Mouse (Mus musculus) CH12.LX (cell line): ENCODE measurements around the gene Ncf2. TPM values are rescaled to one million over a fixed set of nuclear protein-coding genes. Genes with fewer than 3 reads are reported as not detected.

Experiments
- DNase-seq: peaks from one replicate; pipeline ENCODE4 v3.0.0-alpha.2; 2013; ENCODE audit errors: extremely low read depth
- H3K27ac ChIP-seq: 2 replicates; pipeline ENCODE4 v1.5.1; 2012; ENCODE audit warnings: low read depth, mild to moderate bottlenecking, control low read depth, moderate library complexity; ENCODE audit not compliant: insufficient read depth
- H3K27me3 ChIP-seq: replicated peaks from 2 replicates; pipeline ENCODE3; 2012; ENCODE audit warnings: inconsistent platforms
- H3K36me3 ChIP-seq, 2 experiments: replicated peaks in 1 of 2; 2 replicates each; pipeline versions ENCODE3 to v1.6.1; 2012; ENCODE audit warnings: inconsistent platforms in 1 of 2, low read length in 1 of 2, mild to moderate bottlenecking in 1 of 2, mixed read lengths in 1 of 2, moderate library complexity in 1 of 2; ENCODE audit not compliant: control insufficient read depth in 1 of 2, insufficient read depth in 1 of 2
- H3K4me1 ChIP-seq, 2 experiments: 2 replicates each; pipeline ENCODE4 v1.6.1; 2012; ENCODE audit warnings: inconsistent platforms in 1 of 2, moderate library complexity in 1 of 2; ENCODE audit not compliant: insufficient read depth in 2 of 2, control insufficient read depth in 1 of 2
- H3K4me2 ChIP-seq: 2 replicates; pipeline ENCODE4 v1.6.1; 2012; ENCODE audit warnings: low read depth, mild to moderate bottlenecking, control low read depth; ENCODE audit not compliant: poor library complexity, insufficient read depth, severe bottlenecking
- H3K4me3 ChIP-seq, 3 experiments: fragments of 150-350 bp in 1 of 3; sonication (generic) in 1 of 3; replicated peaks in 1 of 3; 2 replicates each; pipeline versions ENCODE3 to v1.5.1; 2011 to 2012; ENCODE audit warnings: low read depth in 2 of 3, low read length in 2 of 3, mild to moderate bottlenecking in 2 of 3, moderate library complexity in 2 of 3, control low read depth in 1 of 3, improper control_type of control experiment in 1 of 3, inconsistent platforms in 1 of 3, mixed read lengths in 1 of 3; ENCODE audit not compliant: poor library complexity in 1 of 3
- H3K79me2 ChIP-seq: replicated peaks from 2 replicates; pipeline ENCODE4 v1.6.1; 2012; ENCODE audit warnings: mild to moderate bottlenecking, moderate library complexity; ENCODE audit not compliant: control insufficient read depth, poor library complexity, insufficient read depth, severe bottlenecking; ENCODE audit errors: extremely low read depth
- H3K9ac ChIP-seq: 2 replicates; pipeline ENCODE4 v1.6.1; 2012; ENCODE audit warnings: low read depth, mild to moderate bottlenecking, control low read depth, moderate library complexity; ENCODE audit not compliant: insufficient read depth
- H3K9me3 ChIP-seq: replicated peaks from 2 replicates; pipeline ENCODE3; 2012; ENCODE audit warnings: low read length, inconsistent platforms, mixed read lengths
- BHLHE40 ChIP-seq: IDR thresholded peaks from 2 replicates; pipeline ENCODE4 v1.6.1; 2011; ENCODE audit warnings: mild to moderate bottlenecking, low read depth, low read length, improper control_type of control experiment
- CHD1 ChIP-seq: IDR thresholded peaks from 2 replicates; pipeline ENCODE4 v1.6.1; 2012; ENCODE audit warnings: low read depth, low read length, improper control_type of control experiment, inconsistent platforms
- CHD2 ChIP-seq: IDR thresholded peaks from 2 replicates; pipeline ENCODE4 v1.6.1; 2011; ENCODE audit warnings: low read length, improper control_type of control experiment
- CTCF ChIP-seq, 2 experiments: IDR thresholded peaks in 1 of 2; conservative IDR thresholded peaks in 1 of 2; 2 replicates each; pipeline ENCODE4 v1.5.1; 2011 to 2012; ENCODE audit warnings: low read depth in 2 of 2, low read length in 2 of 2, improper control_type of control experiment in 1 of 2, inconsistent platforms in 1 of 2, mild to moderate bottlenecking in 1 of 2, moderate library complexity in 1 of 2
- EP300 ChIP-seq: IDR thresholded peaks from 2 replicates; pipeline ENCODE4 v1.6.1; 2011; ENCODE audit warnings: low read length, improper control_type of control experiment
- HCFC1 ChIP-seq: IDR thresholded peaks from 2 replicates; pipeline ENCODE4 v1.6.1; 2012; ENCODE audit warnings: low read depth, mild to moderate bottlenecking, inconsistent platforms, low read length, improper control_type of control experiment
- JUN ChIP-seq: IDR thresholded peaks from 2 replicates; pipeline ENCODE4 v1.6.1; 2011; ENCODE audit warnings: low read depth, mild to moderate bottlenecking, low read length, improper control_type of control experiment, moderate library complexity; ENCODE audit not compliant: insufficient read depth
- MAFK ChIP-seq: IDR thresholded peaks from 2 replicates; pipeline ENCODE4 v1.6.1; 2011; ENCODE audit warnings: low read length, improper control_type of control experiment; ENCODE audit not compliant: insufficient replicate concordance
- MXI1 ChIP-seq: IDR thresholded peaks from 2 replicates; pipeline ENCODE4 v1.6.1; 2011; ENCODE audit warnings: mild to moderate bottlenecking, low read depth, low read length, improper control_type of control experiment
- MYC ChIP-seq: IDR thresholded peaks from 2 replicates; pipeline ENCODE4 v1.6.1; 2011; ENCODE audit warnings: low read depth, mild to moderate bottlenecking, improper control_type of control experiment, low read length
- NELFE ChIP-seq: IDR thresholded peaks from 2 replicates; pipeline ENCODE4 v1.6.1; 2011; ENCODE audit warnings: low read depth, low read length, improper control_type of control experiment
- POLR2A ChIP-seq: IDR thresholded peaks from 2 replicates; pipeline ENCODE4 v1.6.1; 2011; ENCODE audit warnings: low read depth, mild to moderate bottlenecking, improper control_type of control experiment, low read length
- RCOR1 ChIP-seq: conservative IDR thresholded peaks from 2 replicates; pipeline ENCODE4 v1.6.1; 2012; ENCODE audit warnings: low read depth, mild to moderate bottlenecking, inconsistent platforms, low read length, improper control_type of control experiment
- TCF12 ChIP-seq: IDR thresholded peaks from 2 replicates; pipeline ENCODE4 v1.6.1; 2014; ENCODE audit warnings: low read depth, mild to moderate bottlenecking, inconsistent platforms, low read length, improper control_type of control experiment
- UBTF ChIP-seq: IDR thresholded peaks from 2 replicates; pipeline ENCODE4 v1.6.1; 2012; ENCODE audit warnings: low read depth, mild to moderate bottlenecking, inconsistent platforms, low read length, improper control_type of control experiment, moderate library complexity
- USF2 ChIP-seq: conservative IDR thresholded peaks from 2 replicates; pipeline ENCODE4 v1.6.1; 2011; ENCODE audit warnings: low read depth, low read length, improper control_type of control experiment
- ZC3H11A ChIP-seq: IDR thresholded peaks from 2 replicates; pipeline ENCODE4 v1.6.1; 2012; ENCODE audit warnings: low read depth, mild to moderate bottlenecking, inconsistent platforms, low read length, improper control_type of control experiment
- ZKSCAN1 ChIP-seq: IDR thresholded peaks from 2 replicates; pipeline ENCODE4 v1.6.1; 2012; ENCODE audit warnings: low read depth, inconsistent platforms, low read length, improper control_type of control experiment, borderline replicate concordance
- ZMIZ1 ChIP-seq: IDR thresholded peaks from 2 replicates; pipeline ENCODE4 v1.6.1; 2012; ENCODE audit warnings: low read depth, mild to moderate bottlenecking, inconsistent platforms, low read length, improper control_type of control experiment
- ZNF384 ChIP-seq: IDR thresholded peaks from 2 replicates; pipeline ENCODE4 v1.6.1; 2012; ENCODE audit warnings: low read depth, low read length, improper control_type of control experiment, inconsistent platforms
- dilution Hi-C: fragments of 300-500 bp; cut with MboI; formaldehyde crosslinking; loops from 2 replicates; pipeline ENCODE4 v1.14.3; 2020; ENCODE audit warnings: low sequenced_read_pairs; ENCODE audit not compliant: extremely low pct_unique_long_range_greater_than_20kb, extremely low pct_ligation_motif_present
- in situ Hi-C: fragments of 300-500 bp; cut with MboI; formaldehyde crosslinking; loops from 3 replicates; pipeline ENCODE4 v1.14.3; 2019; ENCODE audit warnings: low sequenced_read_pairs, low pct_ligation_motif_present, low pct_unique_long_range_greater_than_20kb, mixed read lengths
- polyA plus RNA-seq: library from polyadenylated mRNA; unstranded; fragments of >175 nt; gene quantifications from 2 replicates; pipeline ENCODE4 v1.2.1, GENCODE M21; 2012; ENCODE audit warnings: low read depth; ENCODE audit not compliant: insufficient read length
- total RNA-seq, 2 experiments: library from RNA; depleted of rRNA; stranded (reverse); fragments of 300-350 nt in 1 of 2; fragments of >200 nt in 1 of 2; gene quantifications; 2 replicates each; pipeline ENCODE4 v1.2.3; 2012 to 2014

Gene Ncf2
- total and polyA plus RNA-seq, 3 experiments = 82.6 to 89.9 (median 89.2) TPM

DNA sequence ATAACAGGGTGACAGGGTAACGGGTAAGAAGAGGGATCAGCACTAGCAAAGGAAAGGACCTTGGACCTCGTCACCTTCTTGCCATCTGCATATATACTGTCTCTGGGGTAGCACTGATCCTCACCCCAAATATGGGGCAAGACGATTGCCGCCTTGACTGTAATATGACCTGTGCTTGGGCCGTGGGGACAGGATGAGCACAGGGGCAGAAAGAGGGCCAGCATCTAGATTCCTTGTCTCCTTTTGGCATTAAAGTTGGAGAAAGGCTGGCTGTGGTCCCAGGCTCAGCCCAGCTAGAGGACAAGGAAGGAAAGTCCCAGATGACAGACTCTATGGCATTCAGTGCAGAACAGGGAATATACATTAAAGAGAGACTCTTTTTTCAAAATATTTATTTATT, 26.5 kb downstream of the Ncf2 start:
- no peak overlapping the region for H3K4me2 ChIP-seq
- no peak for DNase-seq
- TF ChIP-seq EP300 (no peak), POLR2A (no peak), ZKSCAN1 (no peak)
- no peak overlapping the region for H3K9ac ChIP-seq
- no peak overlapping the region for H3K27ac ChIP-seq
- H3K79me2 ChIP-seq = no peaks in the 10 kb centered on the region
- H3K36me3 ChIP-seq = peaks cover 73 to 88% of the 10 kb centered on the region in 2 experiments
- H3K27me3 ChIP-seq = no peaks in the 10 kb centered on the region
- H3K4me3 ChIP-seq = no peak overlapping the region
- peaks cover 3% of the 10 kb centered on the region for H3K9me3 ChIP-seq
- peaks cover 14 to 25% of the 10 kb centered on the region in 2 experiments for H3K4me1 ChIP-seq
- in situ Hi-C loops = no loop called here
- dilution Hi-C loops = no loop called here

DNA sequence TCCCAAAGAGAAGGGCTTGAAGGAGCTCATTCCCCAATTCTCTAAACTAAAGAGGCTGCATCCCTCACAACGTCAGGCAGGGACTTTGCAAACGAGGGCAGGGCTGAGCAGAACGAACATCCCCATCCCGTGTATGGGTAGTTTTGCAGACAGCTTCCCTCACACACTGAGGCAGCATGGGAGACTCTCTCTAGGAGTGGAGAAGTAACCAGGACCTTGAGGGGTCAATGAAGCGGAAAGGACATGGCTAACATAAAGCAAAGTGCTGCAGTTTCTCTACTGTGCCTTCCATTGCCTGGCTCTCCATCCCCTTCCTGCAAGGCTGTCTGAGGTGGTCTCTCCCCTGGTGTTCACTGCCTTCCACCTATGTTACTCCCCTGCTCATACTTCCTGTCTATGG, 28.2 kb downstream of the Ncf2 start:
- in situ Hi-C loops = no loop called here

DNA sequence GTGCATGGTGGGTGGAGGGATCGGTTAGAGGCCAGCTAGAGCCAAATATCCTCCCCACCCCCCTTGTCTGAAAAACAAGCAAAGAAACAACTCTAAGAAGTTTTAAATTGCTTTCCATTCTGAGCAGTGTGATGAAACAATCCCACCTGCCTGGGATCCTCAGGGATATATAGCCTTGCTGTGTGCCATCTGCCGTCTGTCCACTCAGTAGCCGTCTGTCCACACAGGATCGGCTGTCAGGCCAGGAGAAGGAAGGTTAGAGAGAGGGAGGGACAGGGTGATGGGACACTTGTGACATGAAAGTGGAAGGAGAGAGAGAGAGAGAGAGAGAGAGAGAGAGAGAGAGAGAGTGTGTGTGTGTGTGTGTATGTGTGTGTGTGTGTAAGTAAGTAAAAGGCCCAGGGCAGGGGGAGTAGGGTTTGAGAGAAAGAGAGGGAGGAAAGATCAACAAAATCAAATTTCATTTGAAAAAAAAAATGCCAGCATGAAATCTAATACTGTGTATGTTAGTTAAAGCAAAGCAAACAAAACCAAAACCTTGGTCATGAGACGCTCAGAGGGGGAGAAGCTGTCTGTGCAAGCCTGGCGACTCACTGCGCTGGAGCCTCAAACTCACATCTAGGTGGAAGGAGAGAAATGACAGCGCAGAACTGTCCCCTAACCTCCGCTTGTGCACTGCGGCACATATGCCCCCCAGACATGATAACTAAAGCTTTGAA, 28.8 kb downstream of the Ncf2 start:
- Histone ChIP-seq H3K9ac (no peak overlapping the region), H3K36me3 (peaks cover 60 to 88% of the 10 kb centered on the region in 2 experiments), H3K9me3 (no peaks in the 10 kb centered on the region), H3K4me3 (no peak overlapping the region), H3K27ac (no peak overlapping the region), H3K4me2 (no peak overlapping the region), H3K79me2 (no peaks in the 10 kb centered on the region), H3K27me3 (no peaks in the 10 kb centered on the region), H3K4me1 (peaks cover 31 to 45% of the 10 kb centered on the region in 2 experiments)
- TF ChIP-seq MAFK = no peak
- no peak for TF ChIP-seq CHD1
- no peak for TF ChIP-seq USF2
- no peak for TF ChIP-seq MYC
- TF ChIP-seq TCF12 = no peak
- TF ChIP-seq POLR2A = no peak
- no peak for TF ChIP-seq ZNF384
- TF ChIP-seq ZMIZ1 = no peak
- TF ChIP-seq CTCF (conservative IDR thresholded peaks at IDR 0.05 in 1 of 2, IDR thresholded peaks at IDR 0.05 in 1 of 2; ENCODE audit: low read depth in 2 of 2, low read length in 2 of 2) = no peak
- no peak for TF ChIP-seq JUN
- no peak for TF ChIP-seq RCOR1
- TF ChIP-seq MXI1 = no peak
- TF ChIP-seq CHD2 = no peak
- TF ChIP-seq BHLHE40 = no peak
- no peak for TF ChIP-seq ZC3H11A
- TF ChIP-seq HCFC1 = no peak
- no peak for TF ChIP-seq UBTF
- no peak for TF ChIP-seq NELFE
- dilution Hi-C loops = no loop called here
- in situ Hi-C loops = no loop called here
- DNase-seq = no peak

More for the DNA sequence above, 28.2 kb downstream of the Ncf2 start:
- no peak overlapping the region for H3K9ac ChIP-seq
- peaks cover 61 to 88% of the 10 kb centered on the region in 2 experiments for H3K36me3 ChIP-seq
- no peaks in the 10 kb centered on the region for H3K79me2 ChIP-seq
- dilution Hi-C loops = no loop called here
- no peak for DNase-seq
- no peak overlapping the region for H3K4me2 ChIP-seq
- H3K4me3 ChIP-seq = no peak overlapping the region
- H3K27ac ChIP-seq = peak overlapping the region; percentile 24; the same call in 1 of the 2 replicates
- H3K9me3 ChIP-seq = no peaks in the 10 kb centered on the region
- H3K4me1 ChIP-seq = peaks cover 27 to 39% of the 10 kb centered on the region in 2 experiments
- TF ChIP-seq MYC = no peak
- H3K27me3 ChIP-seq = no peaks in the 10 kb centered on the region
